Mouse (Mus musculus) intestine, embryonic 16.5 days (tissue): ENCODE results near the gene Gm5142. TPM values are rescaled to one million over a fixed set of nuclear protein-coding genes. Genes with fewer than 3 reads are reported as not detected.

Source experiments
- ATAC-seq: fragments of 200-750 bp; cut with Nextera tagmentation; 2 replicates; pipeline ENCODE4 v1.8.0; 2017; ENCODE audit warnings: moderate TSS enrichment, moderate library complexity
- H3K27ac ChIP-seq: fragments of 300-500 bp; sonication (generic); 2 replicates; pipeline ENCODE4 v1.5.1; 2014; ENCODE audit warnings: mild to moderate bottlenecking, low read length
- H3K27me3 ChIP-seq: fragments of 300-500 bp; sonication (generic); replicated peaks from 2 replicates; pipeline ENCODE4 v1.6.1; 2014; ENCODE audit warnings: low read length, control low read depth, mixed read lengths; ENCODE audit not compliant: control insufficient read depth, insufficient read depth
- H3K36me3 ChIP-seq: fragments of 300-500 bp; sonication (generic); 2 replicates; pipeline ENCODE4 v1.6.1; 2014; ENCODE audit warnings: low read length, control low read depth; ENCODE audit not compliant: control insufficient read depth, insufficient read depth
- H3K4me1 ChIP-seq: fragments of 300-500 bp; sonication (generic); 2 replicates; pipeline ENCODE4 v1.6.1; 2014; ENCODE audit warnings: low read length, control low read depth, mixed read lengths; ENCODE audit not compliant: control insufficient read depth, insufficient read depth
- H3K4me2 ChIP-seq: fragments of 300-500 bp; sonication (generic); 2 replicates; pipeline ENCODE4 v1.6.1; 2014; ENCODE audit warnings: low read depth, low read length, control low read depth
- H3K4me3 ChIP-seq: fragments of 300-500 bp; sonication (generic); 2 replicates; pipeline ENCODE4 v1.5.1; 2014; ENCODE audit warnings: mild to moderate bottlenecking, low read length
- H3K9ac ChIP-seq: fragments of 300-500 bp; sonication (generic); 2 replicates; pipeline ENCODE4 v1.6.1; 2014; ENCODE audit warnings: low read depth, low read length
- H3K9me3 ChIP-seq: fragments of 300-500 bp; sonication (generic); 2 replicates; pipeline ENCODE4 v1.6.1; 2016; ENCODE audit warnings: low read length, control low read depth; ENCODE audit not compliant: control insufficient read depth
- WGBS: fragments of 180-500 bp; shearing (Covaris S2); extraction: QIAGEN DNeasy Blood & Tissue Kit; methylation state at CpG from one replicate; pipeline ENCODE4 v1.1.7; 2014; 5-methylcytosine and 5-hydroxymethylcytosine counted together
- polyA plus RNA-seq: library from polyadenylated mRNA; unstranded; fragments of >200 nt; fragmentation: Nextera tagmentation; extraction: Ambion mirVana; gene quantifications from 2 replicates; pipeline ENCODE4 v1.2.1, GENCODE M21; 2015

The Gm5142 gene
- not detected in 2 replicates for polyA plus RNA-seq

GRCm38 (mm10) chr14:59178649-59179048 is at the start of gene Gm5142:
Gm5142 (minus strand) TSS chr14:59178749.
- 86% methylated on average over 3 of the region's 3 CpGs for WGBS
- Histone ChIP-seq H3K4me3 (no peak within 1 kb of the TSS), H3K4me1 (no peaks in the 10 kb centered on the region), H3K27ac (no peak within 1 kb of the TSS), H3K4me2 (no peak within 1 kb of the TSS), H3K9me3 (no peaks in the 10 kb centered on the region), H3K27me3 (no peaks in the 10 kb centered on the region), H3K9ac (no peak within 1 kb of the TSS), H3K36me3 (no peaks in the 10 kb centered on the region)
- ATAC-seq = no peak

GRCm38 (mm10) chr14:59226240-59226639 is 47.7 kb upstream of the Gm5142 start:
- H3K36me3 ChIP-seq = peaks cover 13% of the 10 kb centered on the region
- H3K27ac ChIP-seq = no peak overlapping the region
- no peak overlapping the region for H3K4me3 ChIP-seq
- WGBS = 93% methylated on average over 11 of the region's 11 CpGs
- H3K4me2 ChIP-seq = no peak overlapping the region
- H3K4me1 ChIP-seq = no peaks in the 10 kb centered on the region
- no peaks in the 10 kb centered on the region for H3K9me3 ChIP-seq
- no peak for ATAC-seq
- H3K9ac ChIP-seq = no peak overlapping the region
- H3K27me3 ChIP-seq = no peaks in the 10 kb centered on the region

GRCm38 (mm10) chr14:59219241-59219640 is 40.7 kb upstream of the Gm5142 start:
- Histone ChIP-seq H3K4me3 (no peak overlapping the region), H3K4me1 (no peaks in the 10 kb centered on the region), H3K36me3 (peaks cover 14% of the 10 kb centered on the region), H3K4me2 (no peak overlapping the region), H3K9me3 (no peaks in the 10 kb centered on the region), H3K9ac (no peak overlapping the region), H3K27ac (no peak overlapping the region), H3K27me3 (no peaks in the 10 kb centered on the region)
- ATAC-seq = no peak
- 83% methylated on average over 3 of the region's 3 CpGs for WGBS

- Histone ChIP-seq H3K4me3 (no peak overlapping the region), H3K27ac (no peak overlapping the region), H3K27me3 (no peaks in the 10 kb centered on the region), H3K36me3 (peaks cover 4% of the 10 kb centered on the region; the same call in 1 of the 2 replicates), H3K4me1 (peaks cover 11% of the 10 kb centered on the region), H3K9me3 (no peaks in the 10 kb centered on the region), H3K9ac (no peak overlapping the region), H3K4me2 (no peak overlapping the region)
- 99% methylated on average over 2 of the region's 2 CpGs for WGBS
- ATAC-seq = no peak
These were observed 31.3 kb upstream of the Gm5142 start for GRCm38 (mm10) chr14:59209816-59210215.

- Histone ChIP-seq H3K4me2 (no peak overlapping the region), H3K36me3 (peaks cover 4% of the 10 kb centered on the region; the same call in 1 of the 2 replicates), H3K4me3 (no peak overlapping the region), H3K27ac (no peak overlapping the region), H3K9ac (no peak overlapping the region), H3K27me3 (no peaks in the 10 kb centered on the region), H3K4me1 (peaks cover 14% of the 10 kb centered on the region), H3K9me3 (no peaks in the 10 kb centered on the region)
- 87% methylated on average over 7 of the region's 7 CpGs for WGBS
- no peak for ATAC-seq
These were observed 30.5 kb upstream of the Gm5142 start for GRCm38 (mm10) chr14:59209003-59209402.

- 61% methylated on average over 10 of the region's 10 CpGs for WGBS
- Histone ChIP-seq H3K36me3 (no peaks in the 10 kb centered on the region), H3K9ac (no peak overlapping the region), H3K27me3 (no peaks in the 10 kb centered on the region), H3K9me3 (no peaks in the 10 kb centered on the region), H3K27ac (no peak overlapping the region), H3K4me1 (peaks cover 14% of the 10 kb centered on the region), H3K4me2 (no peak overlapping the region), H3K4me3 (no peak overlapping the region)
- ATAC-seq = no peak
These were observed 27.5 kb upstream of the Gm5142 start for GRCm38 (mm10) chr14:59205976-59206583.

GRCm38 (mm10) chr14:59205461-59205860 is 26.9 kb upstream of the Gm5142 start:
- WGBS = 37% methylated on average over 7 of the region's 7 CpGs
- Histone ChIP-seq H3K4me1 (peaks cover 17% of the 10 kb centered on the region), H3K36me3 (no peaks in the 10 kb centered on the region), H3K4me2 (no peak overlapping the region), H3K27me3 (no peaks in the 10 kb centered on the region), H3K9me3 (no peaks in the 10 kb centered on the region), H3K9ac (no peak overlapping the region; the same call in 1 of the 2 replicates), H3K4me3 (no peak overlapping the region), H3K27ac (no peak overlapping the region)
- ATAC-seq = no peak

GRCm38 (mm10) chr14:59201604-59202215 is 23.2 kb upstream of the Gm5142 start:
- Histone ChIP-seq H3K4me1 (peaks cover 17% of the 10 kb centered on the region), H3K9ac (peak overlapping the region; percentile 95), H3K4me3 (peak overlapping the region; percentile 90), H3K36me3 (no peaks in the 10 kb centered on the region), H3K4me2 (peak overlapping the region; percentile 90), H3K9me3 (no peaks in the 10 kb centered on the region), H3K27me3 (no peaks in the 10 kb centered on the region), H3K27ac (peak overlapping the region; percentile 98)
- under 1% methylated on average over 21 of the region's 21 CpGs for WGBS
- no peak for ATAC-seq

- H3K27ac ChIP-seq = peak within 1 kb of the TSS; percentile 98
- WGBS = under 1% methylated on average over 95 of the region's 96 CpGs
- H3K9me3 ChIP-seq = no peaks in the 10 kb centered on the region
- ATAC-seq = peak; percentile 96
- peak within 1 kb of the TSS; percentile 90 for H3K4me3 ChIP-seq
- peak within 1 kb of the TSS; percentile 95 for H3K9ac ChIP-seq
- peaks cover 14% of the 10 kb centered on the region for H3K4me1 ChIP-seq
- no peaks in the 10 kb centered on the region for H3K27me3 ChIP-seq
- H3K36me3 ChIP-seq = no peaks in the 10 kb centered on the region
- H3K4me2 ChIP-seq = peak within 1 kb of the TSS; percentile 90
These were observed 22.4 kb upstream of the Gm5142 start, which contains the start of gene Rcbtb1 for GRCm38 (mm10) chr14:59200711-59201603. Rcbtb1 (plus strand) TSS chr14:59201209.
